Mouse (Mus musculus): Measurements from ENCODE around the gene Gm10197.
A peak's percentile ranks its signal among the peaks of the same experiment; 100 is the strongest.
"Not testable (repeated sequence)": the region's sequence is repeated elsewhere in the genome, so short reads cannot be mapped to it uniquely, and the experiment has no call there.

Gene Gm10197

GRCm38 (mm10) chr19:53394956-53395355 lies 23.4 kb upstream of the Gm10197 start:
- DNase-seq (ENCODE audit: extremely low read depth, insufficient read length, low spot score), result not testable (repeated sequence)

- DNase-seq (ENCODE audit: extremely low read depth, insufficient read length, low spot score), result peak; percentile 38
Measured at GRCm38 (mm10) chr19:53394552-53394951, 23.0 kb upstream of the Gm10197 start.

GRCm38 (mm10) chr19:53393646-53394045 lies 22.1 kb upstream of the Gm10197 start:
- no peak for DNase-seq (ENCODE audit: extremely low read depth, insufficient read length, low spot score)

GRCm38 (mm10) chr19:53392781-53393343 lies 21.3 kb upstream of the Gm10197 start:
- DNase-seq (ENCODE audit: extremely low read depth, insufficient read length, low spot score), result no peak

- no peak for DNase-seq (ENCODE audit: extremely low read depth, insufficient read length, low spot score)
Measured at GRCm38 (mm10) chr19:53391787-53392186, 20.2 kb upstream of the Gm10197 start.

- no peak for DNase-seq (ENCODE audit: extremely low read depth, insufficient read length, low spot score)
Measured at GRCm38 (mm10) chr19:53391386-53391785, 19.8 kb upstream of the Gm10197 start.

- peak; percentile 100 for DNase-seq (ENCODE audit: extremely low read depth, insufficient read length, low spot score)
Measured at GRCm38 (mm10) chr19:53390495-53391007, 19.0 kb upstream of the Gm10197 start, which contains the start of gene Smndc1. Smndc1 (minus strand) TSS chr19:53390578.

GRCm38 (mm10) chr19:53389851-53390431 lies 18.4 kb upstream of the Gm10197 start:
- no peak for DNase-seq (ENCODE audit: extremely low read depth, insufficient read length, low spot score)

GRCm38 (mm10) chr19:53389417-53389816 lies 17.9 kb upstream of the Gm10197 start:
- DNase-seq (ENCODE audit: extremely low read depth, insufficient read length, low spot score), result no peak

- DNase-seq (ENCODE audit: extremely low read depth, insufficient read length, low spot score), result no peak
Measured at GRCm38 (mm10) chr19:53383336-53383735, 11.8 kb upstream of the Gm10197 start.

- no peak for DNase-seq (ENCODE audit: extremely low read depth, insufficient read length, low spot score)
Measured at GRCm38 (mm10) chr19:53378421-53378820, 6.9 kb upstream of the Gm10197 start.

GRCm38 (mm10) chr19:53377652-53378051 lies 6.1 kb upstream of the Gm10197 start:
- no peak for DNase-seq (ENCODE audit: extremely low read depth, insufficient read length, low spot score)

- no peak for DNase-seq (ENCODE audit: extremely low read depth, insufficient read length, low spot score)
Measured at GRCm38 (mm10) chr19:53375816-53376215, 4.2 kb upstream of the Gm10197 start.

GRCm38 (mm10) chr19:53375299-53375698 lies 3.7 kb upstream of the Gm10197 start:
- no peak for DNase-seq (ENCODE audit: extremely low read depth, insufficient read length, low spot score)

- no peak for DNase-seq (ENCODE audit: extremely low read depth, insufficient read length, low spot score)
Measured at GRCm38 (mm10) chr19:53373570-53373969, 2.0 kb upstream of the Gm10197 start.

- DNase-seq (ENCODE audit: extremely low read depth, insufficient read length, low spot score), result no peak
Measured at GRCm38 (mm10) chr19:53370233-53370632, 1.3 kb downstream of the Gm10197 start.

GRCm38 (mm10) chr19:53369469-53370043 lies 2.0 kb downstream of the Gm10197 start:
- DNase-seq (ENCODE audit: extremely low read depth, insufficient read length, low spot score), result no peak

GRCm38 (mm10) chr19:53366881-53367280 lies 4.7 kb downstream of the Gm10197 start:
- DNase-seq (ENCODE audit: extremely low read depth, insufficient read length, low spot score), result no peak

- no peak for DNase-seq (ENCODE audit: extremely low read depth, insufficient read length, low spot score)
Measured at GRCm38 (mm10) chr19:53366057-53366775, 5.3 kb downstream of the Gm10197 start.

GRCm38 (mm10) chr19:53364963-53365362 lies 6.6 kb downstream of the Gm10197 start:
- peak; percentile 32 for DNase-seq (ENCODE audit: extremely low read depth, insufficient read length, low spot score)

GRCm38 (mm10) chr19:53364551-53364950 lies 7.0 kb downstream of the Gm10197 start:
- DNase-seq (ENCODE audit: extremely low read depth, insufficient read length, low spot score), result no peak
